8 mouse cellular contexts compared by ENCODE assay signal in the genomic region with DNA sequence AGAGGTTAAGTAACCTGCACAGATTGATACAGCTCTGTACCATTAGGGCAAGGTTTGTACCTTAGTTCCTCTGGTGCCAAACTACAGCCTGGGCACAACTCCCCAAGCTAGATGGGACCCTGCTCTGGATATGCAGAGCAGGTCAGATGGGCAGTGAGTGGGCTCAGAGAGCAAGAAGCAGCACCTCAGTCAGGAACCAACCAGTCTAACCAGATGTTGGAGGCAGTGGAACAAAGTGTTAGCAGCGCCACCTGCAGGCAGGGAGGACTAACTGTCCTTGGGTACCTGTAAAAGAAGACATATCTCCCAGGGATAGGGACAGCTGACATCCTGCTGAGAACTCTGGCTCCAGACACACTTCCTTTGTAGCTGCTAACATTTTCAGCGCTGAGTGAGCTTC.
DNase-seq lines count a peak whose midpoint lies in the region.

No protein-coding gene starts in this region.

- DNase-seq in embryo, embryonic 10 days (ENCODE audit: low spot score) = peak; percentile 61
- DNase-seq in embryo, embryonic 9.5 days (ENCODE audit: extremely low spot score) = no peak
- DNase-seq in 416B (ENCODE audit: low read depth) = peak; percentile 77
- peak; percentile 66 for DNase-seq in c-Kit-positive CD71-positive TER-119-negative erythroid progenitor cells, embryonic 14.5 days (ENCODE audit: low read depth)
- peak; percentile 83 for DNase-seq in naive thymus-derived CD4-positive, alpha-beta T cell, adult 2 months (ENCODE audit: low read depth)
- DNase-seq in layer of hippocampus, postnatal 36 days = no peak
- no peak for DNase-seq in cerebellum, postnatal 4 days (ENCODE audit: low spot score in 2 of 2)
- no peak for DNase-seq in left cerebral cortex, postnatal 10 days (ENCODE audit: extremely low spot score in 1 of 2, low spot score in 2 of 2)

- intact Hi-C loops in left cerebral cortex, postnatal 10 days (cut with DNase I) = loop anchor here (10.0 kb wide), 1 partner anchor 898 kb away; no protein-coding TSS in a partner anchor

Comparison
In these comparisons a context has a peak if more than half of its experiments do, and no peak if none do; other contexts are left out.
1. DNase-seq: peak in embryo, embryonic 10 days (single experiment), 416B (single experiment), c-Kit-positive CD71-positive TER-119-negative erythroid progenitor cells, embryonic 14.5 days (single experiment) and naive thymus-derived CD4-positive, alpha-beta T cell, adult 2 months (single experiment); none in embryo, embryonic 9.5 days (single experiment), layer of hippocampus, postnatal 36 days (0 of 2), cerebellum, postnatal 4 days (0 of 2) and left cerebral cortex, postnatal 10 days (0 of 2).